Mouse (Mus musculus): Measurements from ENCODE around the gene Polr3b.

Polr3b gene

GRCm38 (mm10) chr10:84662138-84662537 is 40.0 kb downstream of the Polr3b start:
- DNase-seq (ENCODE audit: low spot score in 2 of 2) = no peak

DNA sequence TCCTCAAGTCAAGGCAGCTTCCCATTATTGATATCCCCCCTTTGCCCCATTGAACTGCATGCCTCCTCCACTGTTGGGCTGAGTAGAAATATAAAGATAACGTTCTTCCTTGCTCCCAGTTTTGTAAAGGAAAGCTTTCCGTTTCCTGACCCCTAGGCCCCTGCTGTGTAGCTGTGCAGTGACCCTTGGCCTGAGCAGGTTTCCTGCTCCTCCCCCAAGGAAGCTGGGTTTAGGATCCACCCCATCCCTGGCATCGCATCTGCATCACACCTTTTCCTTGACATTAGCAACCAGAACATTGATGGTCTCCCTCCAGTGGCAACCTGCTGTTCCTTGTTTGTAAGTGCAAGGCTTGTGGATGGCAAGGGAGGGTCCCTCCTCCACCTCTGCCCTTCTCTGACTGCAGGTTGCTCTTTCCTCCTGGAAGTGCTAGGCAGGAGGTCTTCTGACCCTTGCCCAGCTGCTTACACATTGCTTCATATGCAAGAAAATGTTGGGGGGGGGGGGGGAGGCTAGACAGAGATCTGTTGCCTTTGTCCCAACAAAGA is 43.7 kb downstream of the Polr3b start:
- no peak for DNase-seq (ENCODE audit: low spot score in 2 of 2)

DNA sequence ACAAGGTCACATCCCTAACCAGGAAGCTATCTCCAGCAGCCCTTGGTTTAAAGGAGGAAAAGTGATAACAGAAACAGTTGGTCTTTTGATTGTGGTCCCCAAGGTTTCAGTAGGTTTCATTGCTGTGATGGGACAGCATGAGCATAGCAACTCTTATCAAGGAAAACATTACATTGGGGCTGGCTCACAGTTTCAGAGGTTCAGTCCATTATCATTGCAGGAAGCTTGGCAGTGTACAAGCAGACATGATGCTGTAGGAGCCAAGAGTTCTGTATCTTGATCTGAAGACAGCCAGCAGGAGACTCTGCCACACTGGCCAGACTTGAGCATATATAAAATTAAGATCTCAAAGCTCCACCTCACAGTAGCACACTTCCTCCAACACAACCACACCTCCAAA is 53.6 kb downstream of the Polr3b start:
- DNase-seq (ENCODE audit: low spot score in 2 of 2) = no peak

- no peak for DNase-seq (ENCODE audit: low spot score in 2 of 2)
Measured at GRCm38 (mm10) chr10:84676511-84676910, 54.4 kb downstream of the Polr3b start.

DNA sequence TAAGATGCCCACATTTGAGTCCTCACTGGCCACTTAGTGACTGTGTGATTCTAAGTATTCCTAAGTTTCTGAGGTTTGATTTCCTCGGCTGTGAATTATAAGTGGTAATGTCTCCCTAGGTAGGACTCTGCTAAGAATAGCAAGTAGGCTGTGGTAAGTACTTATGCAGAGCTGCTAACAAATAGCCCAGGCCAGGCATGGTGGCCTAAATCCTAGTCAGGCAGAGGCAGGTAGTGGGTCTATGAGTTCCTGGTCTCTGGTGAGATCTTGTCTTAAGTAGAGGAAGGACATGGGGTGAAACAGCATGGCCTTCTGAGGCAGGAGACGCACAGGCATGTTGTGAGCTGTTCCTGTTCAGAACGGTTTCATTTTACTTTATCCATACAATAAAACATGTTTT is 55.8 kb downstream of the Polr3b start:
- DNase-seq (ENCODE audit: low spot score in 2 of 2) = no peak

DNA sequence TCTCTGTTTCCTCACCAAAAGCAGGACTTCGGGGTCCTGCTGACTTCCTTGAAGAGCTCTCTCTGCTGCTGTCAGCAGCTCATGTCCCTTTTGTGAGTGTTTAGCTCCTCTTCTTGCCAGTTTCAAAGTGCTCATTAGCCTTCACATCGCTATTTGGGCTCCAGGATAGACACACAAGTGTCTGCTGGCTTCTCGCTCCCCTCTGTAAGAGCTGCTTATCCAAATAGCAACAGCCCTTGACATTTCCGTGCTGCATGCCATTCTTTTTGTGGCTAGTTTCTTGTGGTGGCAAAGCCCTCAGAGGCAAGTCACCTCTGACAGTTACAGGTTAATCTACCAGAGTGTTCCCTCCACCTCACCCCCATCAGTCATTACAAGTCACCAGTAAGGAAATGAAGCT is 56.3 kb downstream of the Polr3b start:
- DNase-seq (ENCODE audit: low spot score in 2 of 2) = no peak

GRCm38 (mm10) chr10:84685444-84686121 is 63.5 kb downstream of the Polr3b start:
- no peak for DNase-seq (ENCODE audit: low spot score in 2 of 2)

DNA sequence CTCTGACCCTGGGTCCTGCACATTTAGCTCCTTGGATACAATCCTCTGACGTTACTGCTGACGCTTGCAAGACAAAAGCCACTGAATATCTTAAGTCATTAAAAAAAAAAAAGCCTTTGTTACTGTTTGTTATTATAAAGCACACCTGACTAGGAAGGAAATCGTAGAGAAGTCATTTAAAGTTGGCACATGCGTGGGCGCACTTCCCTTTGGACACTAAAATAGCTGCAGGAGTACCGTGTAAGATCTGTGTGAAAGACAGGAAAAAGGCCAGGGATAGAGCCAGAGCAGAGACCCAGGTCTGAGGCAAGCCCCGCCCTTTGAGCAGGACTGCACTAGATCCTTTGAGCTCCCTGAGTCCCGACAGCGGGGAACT is 64.0 kb downstream of the Polr3b start:
- DNase-seq (ENCODE audit: low spot score in 2 of 2) = no peak

- DNase-seq (ENCODE audit: low spot score in 2 of 2) = no peak
Measured at GRCm38 (mm10) chr10:84686705-84687104, 64.6 kb downstream of the Polr3b start.

- no peak for DNase-seq (ENCODE audit: low spot score in 2 of 2)
Measured at GRCm38 (mm10) chr10:84687736-84688135, 65.6 kb downstream of the Polr3b start.

DNA sequence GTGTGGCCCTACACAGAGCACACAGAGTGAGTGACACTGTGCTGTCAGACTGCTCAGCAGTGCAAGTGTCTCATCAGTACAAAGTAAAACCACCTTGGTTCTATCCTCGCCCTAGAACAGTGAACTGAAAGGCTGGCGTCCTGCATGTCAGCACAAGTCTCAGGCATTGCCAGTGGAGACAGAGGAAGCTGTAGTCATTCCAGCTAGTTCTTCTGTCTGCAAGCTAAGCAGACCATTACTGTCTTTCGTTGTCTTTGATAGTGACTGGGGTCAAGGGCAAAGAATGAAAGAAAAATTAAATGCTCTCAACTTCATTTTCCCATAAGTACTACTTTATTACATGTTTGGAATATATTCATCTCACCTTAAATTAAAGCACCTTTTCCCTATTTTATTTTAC is 67.8 kb downstream of the Polr3b start:
- DNase-seq (ENCODE audit: low spot score in 2 of 2) = no peak

DNA sequence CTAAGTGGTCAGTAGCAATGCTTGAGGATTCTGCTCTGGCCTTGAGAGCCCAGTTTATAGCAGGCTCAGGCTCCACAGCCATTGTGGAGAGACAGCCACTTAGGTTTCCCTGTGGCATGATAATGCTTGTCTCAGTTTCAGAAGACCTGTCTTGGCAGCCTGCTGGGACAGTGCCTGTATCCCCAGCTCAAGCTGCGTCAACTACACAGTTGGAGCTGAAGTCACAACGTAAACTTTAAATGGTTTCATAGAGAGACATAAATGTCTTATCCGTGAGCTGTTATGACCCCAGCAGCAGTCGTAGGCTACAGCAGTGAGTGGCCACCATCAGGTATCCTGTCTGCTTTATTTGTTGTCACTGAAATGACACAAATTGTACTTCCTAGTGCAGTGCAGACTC is 68.7 kb downstream of the Polr3b start:
- DNase-seq (ENCODE audit: low spot score in 2 of 2) = no peak

DNA sequence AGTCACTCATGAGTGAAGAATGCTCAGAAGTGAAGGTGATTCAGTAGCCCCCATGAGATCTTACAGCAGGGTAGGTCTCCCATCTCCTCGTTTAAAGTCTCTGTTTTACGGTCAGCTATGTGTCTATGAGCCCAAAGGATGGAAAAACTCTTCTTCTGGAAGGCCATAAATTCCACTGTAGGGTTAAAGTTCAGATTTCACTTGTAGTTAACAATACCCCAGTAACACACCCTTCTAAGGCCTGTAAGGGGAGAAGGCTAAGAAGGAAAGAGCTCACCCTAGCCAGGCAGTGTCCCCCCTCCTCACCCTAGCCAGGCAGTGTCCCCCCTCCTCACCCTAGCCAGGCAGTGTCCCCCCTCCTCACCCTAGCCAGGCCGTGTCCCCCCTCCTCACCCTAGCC is 69.6 kb downstream of the Polr3b start:
- DNase-seq (ENCODE audit: low spot score in 2 of 2) = no peak

DNA sequence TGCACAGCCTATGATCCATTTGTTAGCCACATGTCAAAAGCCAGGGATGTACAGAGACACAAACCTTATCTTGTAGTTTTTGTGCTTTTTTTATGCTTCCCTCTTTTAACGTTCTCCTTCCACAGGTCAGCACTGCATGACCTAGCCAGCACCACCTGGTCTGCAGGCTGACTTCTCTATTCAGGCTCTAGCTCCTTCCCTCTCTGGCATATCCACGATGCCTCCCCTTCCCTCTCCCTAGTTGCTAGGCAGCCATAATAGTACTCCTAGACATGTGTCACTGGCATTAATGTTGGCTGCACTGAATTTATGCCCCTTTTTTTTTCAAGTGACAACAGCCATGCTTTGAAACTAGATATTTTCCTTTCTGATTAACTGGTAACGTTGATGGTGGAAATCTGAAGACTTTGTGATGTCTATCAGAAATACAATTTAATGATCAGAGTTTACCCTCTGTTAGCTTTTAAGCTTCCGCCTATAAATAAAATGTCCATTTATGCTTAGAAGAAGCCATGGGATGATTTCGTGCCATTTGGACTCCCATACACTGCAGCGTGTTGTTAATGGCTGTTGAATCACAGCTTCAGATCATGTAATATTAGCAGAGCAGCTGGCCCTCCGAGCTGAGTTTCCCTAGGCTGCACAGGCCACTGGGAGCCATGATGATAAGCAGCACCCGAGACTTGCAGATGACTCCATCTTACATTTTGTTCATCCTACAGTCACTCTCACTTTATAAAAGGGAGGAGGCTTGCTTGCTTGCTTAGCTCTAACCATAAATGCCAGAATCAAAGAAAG is 71.9 kb downstream of the Polr3b start:
- no peak for DNase-seq (ENCODE audit: low spot score in 2 of 2)

DNA sequence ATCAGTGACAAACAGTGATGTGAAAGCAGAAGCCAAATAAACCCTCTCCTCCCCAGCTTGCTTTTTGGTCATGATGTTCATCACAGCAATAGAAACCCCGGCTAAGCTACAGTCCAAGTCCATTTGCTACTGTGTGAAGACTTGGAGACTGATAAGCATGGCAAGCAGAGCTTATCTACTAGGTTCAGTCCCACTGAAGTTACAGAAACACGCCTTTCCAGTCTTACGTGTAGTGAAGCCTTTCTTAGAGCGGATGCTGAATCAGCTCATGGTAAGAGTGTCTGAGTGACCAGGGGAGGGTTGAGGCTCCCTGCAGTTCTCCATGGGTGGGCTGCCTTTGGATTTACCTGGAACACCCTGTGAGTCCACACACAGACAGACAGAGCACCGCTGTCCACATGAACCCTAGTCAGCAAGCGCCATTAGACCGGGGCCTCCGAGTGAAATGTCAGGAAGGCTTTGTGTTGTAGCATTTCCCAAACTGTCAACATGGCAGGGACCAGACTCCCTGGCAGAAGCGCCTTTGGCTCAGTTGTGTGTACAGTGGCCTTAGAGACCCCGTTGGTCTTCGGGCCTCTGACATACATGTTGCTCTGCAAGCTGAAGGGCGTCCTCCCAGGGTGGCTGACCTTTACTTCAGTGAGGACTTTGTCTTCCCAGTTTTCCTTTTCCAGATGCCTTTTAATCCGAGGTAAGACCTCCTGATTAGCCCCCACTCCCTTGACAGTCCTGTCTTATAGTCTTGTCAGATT is 78.3 kb downstream of the Polr3b start:
- DNase-seq (ENCODE audit: low spot score in 2 of 2) = peak in 1 of 2 experiments; percentile 3

- peak; percentile 14 to 36 for DNase-seq (ENCODE audit: low spot score in 2 of 2)
Measured at GRCm38 (mm10) chr10:84701110-84701509, 79.0 kb downstream of the Polr3b start.

DNA sequence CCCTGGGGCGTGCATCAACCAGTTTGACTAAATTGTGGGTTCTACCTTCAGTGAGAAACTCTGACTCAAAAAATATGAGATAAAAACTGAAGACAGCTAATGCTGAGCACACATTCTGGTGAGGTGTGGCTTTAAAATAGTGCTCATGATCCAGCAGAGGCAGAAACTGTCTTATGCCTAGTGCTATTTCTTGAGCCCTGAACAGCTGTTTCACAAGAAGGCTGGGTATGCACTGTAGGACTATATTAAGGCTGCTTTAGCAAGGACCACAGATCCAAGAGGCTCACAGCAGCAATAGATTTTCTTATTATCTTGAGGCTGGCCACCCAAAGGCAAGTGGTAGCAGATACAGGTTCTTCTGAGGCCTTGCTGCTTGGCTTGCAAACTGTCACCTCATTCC is 80.0 kb downstream of the Polr3b start:
- DNase-seq (ENCODE audit: low spot score in 2 of 2) = no peak

- DNase-seq (ENCODE audit: low spot score in 2 of 2) = no peak
Measured at GRCm38 (mm10) chr10:84704594-84704993, 82.5 kb downstream of the Polr3b start.

GRCm38 (mm10) chr10:84705234-84705633 is 83.1 kb downstream of the Polr3b start:
- DNase-seq (ENCODE audit: low spot score in 2 of 2) = no peak

DNA sequence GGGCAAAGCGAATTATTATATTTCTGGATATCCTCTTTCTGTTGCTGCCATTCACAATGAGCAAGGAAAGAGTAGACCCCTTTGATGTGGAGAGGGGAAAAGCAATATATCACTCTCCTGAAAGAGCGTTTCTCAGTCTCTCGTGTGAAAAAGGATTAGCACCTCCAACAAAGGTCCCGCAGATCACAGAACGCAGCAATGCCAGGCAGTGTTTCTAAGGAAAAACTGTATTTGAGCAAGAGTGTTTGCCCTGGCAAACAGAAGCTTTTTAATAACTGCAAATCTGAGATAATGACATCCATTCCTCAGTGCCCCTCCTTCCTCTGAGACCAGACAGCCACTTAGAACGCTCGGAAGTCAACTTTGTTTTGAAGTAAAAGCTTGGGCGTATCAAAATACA is 84.5 kb downstream of the Polr3b start:
- DNase-seq (ENCODE audit: low spot score in 2 of 2) = no peak

DNA sequence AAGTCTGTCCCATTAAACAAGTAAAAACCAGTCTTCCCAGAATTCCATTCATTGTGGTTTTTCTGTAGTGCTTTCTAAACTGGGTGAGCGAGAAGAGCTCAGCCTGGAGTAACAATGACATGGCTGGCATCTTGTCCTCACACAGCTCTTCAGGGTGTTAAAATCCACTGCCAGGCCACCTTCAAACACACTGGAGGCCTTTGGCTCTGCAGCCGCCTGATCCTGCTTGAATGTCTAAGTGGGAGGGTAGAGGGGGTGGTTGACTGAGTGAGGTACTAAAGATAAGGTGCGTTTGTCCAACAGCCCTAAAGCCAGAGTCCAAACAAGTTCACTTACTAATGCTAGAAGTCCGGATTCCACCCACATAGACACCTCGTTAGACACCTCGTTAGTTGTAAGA is 85.1 kb downstream of the Polr3b start:
- no peak for DNase-seq (ENCODE audit: low spot score in 2 of 2)

- DNase-seq (ENCODE audit: low spot score in 2 of 2) = no peak
Measured at GRCm38 (mm10) chr10:84707752-84708530, 85.8 kb downstream of the Polr3b start.

Data from spleen, postnatal 14 days (tissue).